In genomic region chr9:14365481-14366125, GRCm38 (mm10) we compare ENCODE assay signal across 7 mouse cellular contexts. TPM values are rescaled to one million over a fixed set of nuclear protein-coding genes. Genes with fewer than 3 reads are reported as not detected.
DNase-seq lines count a peak whose midpoint lies in the region; ATAC-seq and TF ChIP-seq lines count a peak whose summit lies in the region.

No protein-coding gene starts in this region.

- no peaks in the 10 kb centered on the region for H3K4me1 ChIP-seq in embryonic facial prominence, embryonic 14.5 days (ENCODE audit: control insufficient read depth, insufficient read depth, low read length)
- peaks cover 6% of the 10 kb centered on the region; the same call in 1 of the 2 replicates for H3K4me1 ChIP-seq in stomach, embryonic 15.5 days

- no peak; the same call in 1 of the 2 replicates for ATAC-seq in embryonic facial prominence, embryonic 14.5 days (ENCODE audit: low read depth)
- ATAC-seq in stomach, embryonic 15.5 days (ENCODE audit: insufficient read depth, low FRiP score, low read depth): no peak

- H3K4me2 ChIP-seq in embryonic facial prominence, embryonic 14.5 days (ENCODE audit: low read depth, low read length): no peak overlapping the region
- H3K4me2 ChIP-seq in stomach, embryonic 15.5 days: no peak overlapping the region

- no peak overlapping the region for H3K4me3 ChIP-seq in left cerebral cortex, adult 2 months
- H3K4me3 ChIP-seq in embryonic facial prominence, embryonic 14.5 days (ENCODE audit: low read depth, low read length): no peak overlapping the region
- no peak overlapping the region for H3K4me3 ChIP-seq in stomach, embryonic 15.5 days (replicated peaks)

- TF ChIP-seq CTCF in left cerebral cortex, adult 2 months (IDR thresholded peaks at IDR 0.05): no peak

- peaks cover 9% of the 10 kb centered on the region; the same call in 1 of the 2 replicates for H3K9me3 ChIP-seq in embryonic facial prominence, embryonic 14.5 days (ENCODE audit: control insufficient read depth, low read length)
- no peaks in the 10 kb centered on the region for H3K9me3 ChIP-seq in stomach, embryonic 15.5 days

- no peaks in the 10 kb centered on the region for H3K27me3 ChIP-seq in embryonic facial prominence, embryonic 14.5 days (replicated peaks; ENCODE audit: control insufficient read depth, insufficient read depth, low read length)
- H3K27me3 ChIP-seq in stomach, embryonic 15.5 days (replicated peaks): no peaks in the 10 kb centered on the region

- 42% methylated on average over 4 of the region's 4 CpGs for WGBS in embryonic facial prominence, embryonic 14.5 days
- 52% methylated on average over 4 of the region's 4 CpGs for WGBS in stomach, embryonic 15.5 days

- no peaks in the 10 kb centered on the region; the same call in 1 of the 2 replicates for H3K36me3 ChIP-seq in embryonic facial prominence, embryonic 14.5 days (ENCODE audit: control insufficient read depth, insufficient read depth, low read length)
- H3K36me3 ChIP-seq in stomach, embryonic 15.5 days: 0 out of 2 replicates have a peak, but pooled peaks cover 4% of the 10 kb centered on the region

- DNase-seq in left cerebral cortex, adult 2 months (ENCODE audit: extremely low spot score in 1 of 2, low spot score in 2 of 2): no peak
- no peak for DNase-seq in left cerebral cortex, postnatal 10 days (ENCODE audit: extremely low spot score in 1 of 2, low spot score in 2 of 2)
- peak; percentile 34 for DNase-seq in embryonic facial prominence, embryonic 14.5 days (ENCODE audit: low spot score)
- peak; percentile 33 for DNase-seq in kidney, postnatal 10 days
- no peak for DNase-seq in cerebellum, adult 8-10 months
- DNase-seq in embryo, embryonic 10.5 days (ENCODE audit: low spot score): no peak

- peak overlapping the region; percentile 41 for H3K27ac ChIP-seq in left cerebral cortex, adult 2 months
- H3K27ac ChIP-seq in embryonic facial prominence, embryonic 14.5 days (replicated peaks; ENCODE audit: low read depth, low read length): no peak overlapping the region; the same call in 1 of the 2 replicates
- H3K27ac ChIP-seq in stomach, embryonic 15.5 days: 0 out of 2 replicates have a peak overlapping the region, but pooled peaks have one; percentile 0

- no peak overlapping the region for H3K9ac ChIP-seq in embryonic facial prominence, embryonic 14.5 days (ENCODE audit: low read depth, low read length)
- no peak overlapping the region for H3K9ac ChIP-seq in stomach, embryonic 15.5 days

- intact Hi-C loops in left cerebral cortex, adult 2 months (cut with DNase I): no loop called here
- intact Hi-C loops in left cerebral cortex, postnatal 10 days (cut with DNase I): no loop called here

RNA-seq across cellular contexts. Expression of gene Endod1, which starts 15.7 kb away (rescaled TPM):
- 10 to 100 TPM; 62.1 to 62.5 TPM for total RNA-seq in left cerebral cortex, adult 2 months (2021)
- 10 to 100 TPM; 48.5 to 50.7 TPM for total RNA-seq in left cerebral cortex, postnatal 10 days (2021)
- polyA plus RNA-seq in embryonic facial prominence, embryonic 14.5 days (2014; fragmentation: Nextera tagmentation; extraction: Ambion mirVana): 23.3 and 23.6 TPM in 2 replicates
- polyA plus RNA-seq in stomach, embryonic 15.5 days (2015; fragmentation: Nextera tagmentation; extraction: Ambion mirVana): 21.3 and 26.3 TPM in 2 replicates

Comparison
In these comparisons a context has a peak if more than half of its experiments do, and no peak if none do; other contexts are left out.
1. DNase-seq: peak in embryonic facial prominence, embryonic 14.5 days (single experiment) and kidney, postnatal 10 days (single experiment); none in left cerebral cortex, adult 2 months (0 of 2), left cerebral cortex, postnatal 10 days (0 of 2), cerebellum, adult 8-10 months (single experiment) and embryo, embryonic 10.5 days (single experiment).